Mouse (Mus musculus) small intestine, adult 2 months (tissue): ENCODE results near the gene Tstd3.
A peak's percentile ranks its signal among the peaks of the same experiment; 100 is the strongest.

Experiments used
- CTCF ChIP-seq: fragments of 200-500 bp; IDR thresholded peaks from 2 replicates; pipeline ENCODE4 v1.5.1; 2012; ENCODE audit warnings: low read depth, mild to moderate bottlenecking, control low read depth, inconsistent platforms, low read length, moderate library complexity, mixed read lengths; ENCODE audit not compliant: insufficient replicate concordance, insufficient read length; ENCODE audit errors: extremely low read depth
- POLR2A ChIP-seq: fragments of 200-500 bp; IDR thresholded peaks from 2 replicates; pipeline ENCODE4 v1.6.1; 2012; ENCODE audit warnings: low read depth, mild to moderate bottlenecking, control low read depth, inconsistent platforms, low read length, moderate library complexity

- TF ChIP-seq POLR2A (no peak), CTCF (peak; percentile 20; the same call in 1 of the 2 replicates)
Measured at GRCm38 (mm10) chr4:21758860-21759259, 8.2 kb downstream of the Tstd3 start.
